Mouse (Mus musculus) heart, postnatal 36 days (tissue): ENCODE measurements around the gene D430042O09Rik. TPM values are rescaled to one million over a fixed set of nuclear protein-coding genes. Genes with fewer than 3 reads are reported as not detected.
"Not testable (repeated sequence)": the region's sequence is repeated elsewhere in the genome, so short reads cannot be mapped to it uniquely, and the experiment has no call there.

Source experiments
- DNase-seq, 2 experiments: peaks; one replicate each; pipeline ENCODE4 v3.0.0; 2021 to 2022
- intact Hi-C: fragments of 180-260 bp; cut with DNase I; formaldehyde crosslinking; loops from one replicate; pipeline ENCODE4 v1.15.1; 2025
- total RNA-seq, 2 experiments: library from RNA; stranded (reverse); gene quantifications; 2 replicates each; pipeline ENCODE4 v1.2.3; 2021

Gene D430042O09Rik
- total RNA-seq = 10 to 100 TPM in 1 of 2 experiments, 1 to 10 TPM in 1; 9.1 to 13.1 TPM

DNA sequence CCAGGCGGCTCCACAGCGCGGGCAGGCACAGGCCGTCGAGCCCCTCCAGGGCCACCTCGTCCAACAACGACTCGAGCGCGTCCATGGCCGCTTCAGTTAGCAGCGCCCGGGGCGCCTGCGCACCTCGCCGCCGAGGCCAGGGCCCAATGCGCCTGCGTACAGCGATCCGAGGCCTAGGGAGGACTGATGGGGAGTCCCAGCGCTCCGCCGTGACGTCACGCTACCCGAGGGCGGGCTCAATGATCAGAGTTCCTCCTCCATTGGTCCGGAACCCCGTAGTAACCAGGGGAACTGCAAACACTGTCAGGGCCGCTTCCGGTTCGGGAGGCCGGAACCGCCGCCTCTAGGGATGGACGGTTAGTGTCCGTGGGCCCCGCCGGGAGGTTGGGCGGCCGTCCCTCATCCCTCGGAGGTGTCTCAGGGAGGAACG is at the start of gene D430042O09Rik, which contains the start of gene Gtf3c1:
Gene D430042O09Rik, plus strand, starts transcription at position 296 of the 430 bp plus-strand sequence.
Gene Gtf3c1, minus strand, starts transcription at position 188 of the 430 bp plus-strand sequence.
- DNase-seq = peak; percentile 99 to 100

DNA sequence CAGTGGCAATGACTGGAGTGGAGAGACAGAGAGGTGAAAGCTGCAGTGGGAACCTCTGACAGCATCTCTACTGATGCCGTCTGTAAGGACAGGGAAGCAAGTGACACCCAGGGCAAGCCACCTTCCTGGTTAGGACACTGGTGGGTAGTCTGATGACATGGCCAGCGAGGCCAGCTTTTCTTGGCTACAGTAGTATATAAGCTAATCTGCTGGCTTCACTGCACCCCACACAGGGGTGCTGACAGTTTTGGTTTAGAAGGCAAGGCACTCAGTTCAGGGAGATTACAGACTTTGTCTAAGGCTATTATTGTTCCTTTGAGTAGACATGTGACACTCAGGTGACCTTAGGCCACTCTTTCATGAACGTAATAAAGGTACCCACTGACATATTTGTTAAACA is 44.0 kb upstream of the D430042O09Rik start:
- no peak for DNase-seq
- intact Hi-C loops = no loop called here

More for the DNA sequence above, at the start of gene D430042O09Rik, which contains the start of gene Gtf3c1:
- intact Hi-C loops = no loop called here

DNA sequence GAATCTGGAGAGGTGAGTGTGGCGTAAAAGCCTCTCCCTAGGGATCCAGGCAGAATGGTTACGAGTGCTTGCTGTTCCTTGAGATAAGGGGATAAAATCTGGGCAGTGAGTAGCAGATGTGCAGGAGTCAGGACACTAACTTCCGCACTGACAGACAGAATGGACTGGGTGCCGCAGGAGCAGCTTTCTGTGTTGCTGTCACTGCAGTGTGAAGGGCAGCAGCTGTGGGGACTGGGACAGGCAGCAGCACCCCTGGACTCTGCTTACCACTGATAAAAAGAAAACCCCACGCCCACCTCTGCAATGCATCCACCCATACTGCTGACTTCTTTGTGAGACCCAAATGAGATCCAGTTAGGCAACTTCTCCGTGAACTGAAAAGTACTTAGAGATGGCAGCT is 36.8 kb upstream of the D430042O09Rik start:
- intact Hi-C loops = no loop called here

DNA sequence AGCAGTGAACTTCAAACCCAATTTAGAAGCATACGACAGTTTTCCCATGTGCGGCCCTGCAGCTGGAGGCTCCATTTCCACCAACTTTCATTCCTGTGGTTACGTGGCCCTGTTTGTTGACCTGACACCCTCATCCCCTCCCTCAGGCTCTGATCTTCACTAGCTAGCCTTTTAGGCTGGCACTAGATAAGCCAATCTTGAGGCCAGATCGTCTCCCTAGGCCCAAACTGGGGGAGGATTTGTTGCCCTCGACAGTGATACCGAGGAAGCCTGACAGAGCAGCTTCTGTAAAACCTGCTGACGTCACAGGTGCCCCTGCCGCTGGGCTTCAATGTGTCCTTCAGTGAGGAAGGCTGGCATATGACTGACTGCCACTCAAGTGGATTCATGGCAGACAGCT is 36.3 kb upstream of the D430042O09Rik start:
- no peak for DNase-seq
- intact Hi-C loops = no loop called here

More for the DNA sequence above, 36.8 kb upstream of the D430042O09Rik start:
- no peak for DNase-seq

DNA sequence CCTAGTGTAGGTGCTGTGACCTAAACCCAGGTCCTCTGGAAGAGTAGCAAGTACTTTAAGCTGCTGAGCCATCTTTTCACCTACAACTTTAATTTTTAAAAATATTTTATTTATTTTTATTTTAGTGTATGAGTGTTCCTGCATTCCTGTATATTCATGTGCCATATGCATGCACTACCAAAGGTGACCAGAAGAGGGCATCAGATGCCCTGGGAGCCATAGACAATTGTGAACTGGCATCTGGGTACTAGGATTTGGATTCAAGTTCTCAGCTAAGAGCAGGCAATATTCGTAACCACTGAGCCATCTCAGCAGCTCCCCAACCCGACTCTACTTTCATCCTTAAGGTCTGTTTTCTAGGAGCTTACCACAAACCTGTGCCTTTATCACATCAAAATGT is 32.8 kb upstream of the D430042O09Rik start:
- DNase-seq = peak; percentile 49 to 70

DNA sequence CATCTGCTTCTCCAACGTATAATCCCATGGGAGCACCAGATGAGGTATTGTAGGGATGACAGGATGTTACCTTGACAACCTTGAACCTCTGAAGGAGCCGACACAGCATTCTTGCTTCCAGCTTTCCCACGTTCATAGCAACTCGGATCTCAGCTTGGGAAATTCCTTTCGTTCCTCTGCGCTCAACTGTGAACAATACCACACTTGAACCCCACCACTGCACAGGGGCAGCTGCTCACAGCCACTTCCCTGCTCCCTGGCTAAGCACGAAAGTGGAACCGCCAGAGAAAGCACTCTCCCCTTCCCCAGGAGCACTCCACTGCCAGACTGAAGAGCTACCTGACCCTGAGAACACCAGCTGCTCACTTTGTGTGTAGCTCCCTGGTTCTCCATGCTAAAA is 28.9 kb upstream of the D430042O09Rik start:
- intact Hi-C loops = no loop called here
- no peak for DNase-seq

More for the DNA sequence above, 32.8 kb upstream of the D430042O09Rik start:
- intact Hi-C loops = loop anchor here (2.0 kb wide), 1 partner anchor 408 kb away; the partner anchor contains the start of gene Gsg1l

DNA sequence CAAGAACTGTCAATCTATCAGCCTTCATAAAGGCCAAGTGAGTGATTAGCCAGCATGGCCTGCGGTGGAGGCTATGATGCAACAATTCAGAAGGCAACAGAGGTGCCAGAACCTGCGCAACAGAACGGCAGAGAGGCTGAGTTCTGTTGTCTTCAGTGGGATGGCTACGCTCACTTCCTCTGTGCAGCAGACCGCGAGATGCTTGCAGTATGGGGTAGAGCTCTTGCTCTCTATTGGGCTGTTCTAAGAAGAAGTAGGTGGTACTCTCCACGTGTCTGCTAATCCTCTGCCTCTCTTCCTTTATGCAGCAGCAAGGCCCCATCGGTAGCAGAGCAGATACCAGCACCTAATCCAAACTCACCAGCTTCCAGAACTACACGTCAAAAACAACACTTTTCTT is 27.8 kb upstream of the D430042O09Rik start:
- intact Hi-C loops = no loop called here
- DNase-seq = no peak

DNA sequence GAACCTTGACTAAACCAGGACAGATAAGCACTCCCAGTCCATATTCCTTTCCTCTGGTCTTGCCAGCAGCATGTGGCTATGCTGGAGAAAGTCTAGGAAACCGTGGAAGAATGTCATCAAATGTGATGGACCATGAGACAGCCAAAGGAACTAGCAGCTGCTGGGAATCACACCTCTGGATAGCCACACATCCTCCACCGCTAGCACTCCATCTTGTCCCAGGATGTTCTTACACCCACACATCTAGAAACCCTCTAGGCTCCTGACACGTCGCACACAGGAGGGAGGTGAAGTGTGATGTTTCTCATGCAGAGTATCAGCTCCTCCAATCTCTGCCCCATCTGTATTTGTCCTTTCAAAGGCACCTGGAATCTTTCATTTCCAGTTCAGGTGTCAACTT is 17.2 kb upstream of the D430042O09Rik start:
- intact Hi-C loops = no loop called here
- DNase-seq = no peak

DNA sequence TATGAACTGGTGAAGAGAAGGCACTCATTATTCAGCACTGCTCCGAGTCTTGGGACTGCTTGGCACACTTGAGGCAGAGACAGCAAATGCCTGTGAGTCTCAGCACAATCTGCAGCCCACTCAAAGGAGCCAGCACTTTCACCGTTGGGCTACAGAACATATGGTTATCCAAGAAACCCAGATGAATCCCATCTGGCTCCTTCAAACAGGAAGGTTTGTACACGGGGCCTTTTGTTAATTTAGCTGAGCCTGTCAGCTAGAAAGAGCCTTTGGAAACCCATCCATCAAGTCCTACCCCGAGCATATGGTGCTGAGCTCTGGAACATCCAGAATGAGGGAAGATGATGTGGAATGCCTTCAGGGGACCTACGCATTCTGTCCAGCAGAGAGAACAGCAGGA is 13.6 kb upstream of the D430042O09Rik start:
- no peak for DNase-seq
- intact Hi-C loops = no loop called here

DNA sequence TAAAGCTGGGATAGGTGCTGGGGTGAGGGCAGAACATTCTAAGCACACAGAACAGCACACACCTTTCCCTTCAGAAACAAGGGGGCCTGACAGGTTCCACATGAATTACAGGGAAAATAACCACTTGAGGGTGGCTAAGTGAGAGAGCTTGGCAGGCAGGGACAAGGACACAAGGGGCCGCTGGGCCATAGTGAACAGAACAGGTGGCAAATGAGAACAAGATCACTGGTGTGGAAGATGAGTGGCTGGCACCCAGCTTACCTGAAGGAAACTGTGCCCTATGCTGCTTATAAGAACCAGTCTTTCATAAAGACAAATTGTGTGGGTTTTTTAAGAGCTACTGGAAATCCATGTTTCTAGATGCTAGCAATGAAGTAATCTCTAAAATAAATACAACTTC is 4.9 kb upstream of the D430042O09Rik start:
- intact Hi-C loops = no loop called here
- DNase-seq = no peak

DNA sequence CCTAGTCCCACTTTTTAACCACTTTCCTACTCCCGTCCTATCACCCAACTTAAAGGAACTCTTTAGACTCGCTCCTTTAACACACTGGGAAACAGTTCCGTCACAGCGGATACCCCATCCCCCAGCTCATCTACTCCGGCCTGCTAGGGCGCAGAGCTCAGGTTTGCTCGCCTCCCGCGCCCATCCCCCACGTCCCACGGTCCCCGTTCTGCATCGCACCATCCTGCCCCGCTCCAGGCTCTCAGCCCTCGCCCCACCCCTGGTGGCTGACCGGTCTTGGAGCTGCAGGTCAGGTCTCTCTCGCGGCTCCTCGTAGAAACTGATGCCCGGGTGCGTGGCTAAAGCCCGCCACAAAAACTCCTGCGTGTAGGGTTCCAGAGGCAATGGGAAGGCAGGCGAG is 502 bp upstream of the D430042O09Rik start:
- peak in 1 of 2 experiments; percentile 68 for DNase-seq
- intact Hi-C loops = no loop called here

DNA sequence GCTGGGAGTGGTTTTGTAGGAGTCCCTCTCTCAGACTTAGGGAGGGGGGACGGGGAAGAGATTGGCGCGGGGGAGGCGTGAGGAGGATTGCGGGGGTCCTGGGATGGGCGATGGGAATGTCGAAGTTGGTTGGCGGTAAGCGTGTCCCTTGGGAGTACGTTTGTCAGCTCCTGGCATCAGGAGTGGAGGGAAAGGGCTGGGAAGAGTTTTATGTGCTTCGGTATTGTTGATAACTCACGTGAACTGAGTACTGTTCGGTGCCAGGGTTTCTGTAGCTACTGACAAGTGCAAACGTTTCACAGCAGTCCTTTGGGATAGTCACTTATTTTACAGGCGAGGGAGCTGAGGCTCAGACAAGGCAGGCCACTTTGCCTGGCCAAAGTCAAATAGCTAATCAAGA is 412 bp downstream of the D430042O09Rik start:
- no peak for DNase-seq
- intact Hi-C loops = no loop called here

DNA sequence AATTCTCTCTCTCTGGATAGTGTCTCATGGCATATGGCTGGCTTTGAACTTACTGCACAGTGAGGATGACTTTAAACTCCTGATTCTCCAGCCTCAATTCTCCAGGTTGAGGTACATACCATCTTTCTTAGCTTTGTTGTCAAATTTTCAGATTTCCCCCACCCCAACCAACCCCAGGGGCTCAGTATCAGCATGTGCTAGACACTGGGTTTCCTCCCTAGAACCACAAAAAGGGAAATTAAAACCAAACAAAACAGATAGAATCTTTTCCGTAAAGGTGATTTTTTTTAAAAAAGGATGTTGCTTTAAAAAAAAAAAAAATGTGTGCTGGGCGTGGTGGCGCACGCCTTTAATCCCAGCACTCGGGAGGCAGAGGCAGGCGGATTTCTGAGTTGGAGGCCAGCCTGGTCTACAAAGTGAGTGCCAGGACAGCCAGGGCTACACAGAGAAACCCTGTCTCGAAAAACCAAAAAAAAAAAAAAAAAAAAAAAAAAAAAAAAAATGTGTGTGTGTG is 5.9 kb downstream of the D430042O09Rik start:
- intact Hi-C loops, DNase-seq: not testable (repeated sequence)

DNA sequence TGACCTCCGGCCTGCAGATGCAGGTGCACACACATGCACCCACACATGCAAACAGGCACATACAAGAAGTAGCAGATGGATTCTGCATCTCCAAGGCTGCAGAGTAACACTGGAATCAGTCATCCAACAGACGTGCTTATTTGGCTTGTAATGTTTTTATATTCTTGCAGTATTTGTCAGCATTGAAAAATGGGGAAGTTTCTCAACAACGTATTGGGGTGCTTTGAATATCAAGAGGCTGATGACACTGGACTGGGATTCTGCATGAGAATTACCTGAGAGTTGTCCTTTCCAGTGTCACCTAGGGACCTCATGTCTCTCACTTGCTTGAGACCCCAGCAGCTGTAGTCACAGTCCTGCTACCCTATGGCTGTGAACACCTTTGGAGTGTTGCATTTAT is 7.1 kb downstream of the D430042O09Rik start:
- DNase-seq = no peak
- intact Hi-C loops = no loop called here

DNA sequence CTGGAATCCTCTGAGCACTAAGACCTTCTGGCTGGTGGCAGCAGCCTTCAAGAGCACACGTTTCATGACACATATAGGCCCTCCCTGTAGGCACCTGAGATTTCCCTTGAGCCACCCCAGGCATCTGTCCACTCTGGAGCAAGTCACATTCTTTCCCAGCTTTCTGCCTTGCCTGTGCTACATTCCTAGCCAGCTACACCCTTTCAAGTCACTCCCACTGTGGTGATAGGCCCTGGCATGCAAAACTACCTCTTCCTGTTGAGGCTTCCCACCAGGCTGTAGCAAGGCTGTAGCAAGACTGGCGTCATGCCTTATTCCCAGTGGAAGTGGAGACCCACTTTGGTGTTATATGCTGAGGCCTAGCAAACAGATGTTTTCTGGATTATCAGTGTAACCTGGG is 9.0 kb downstream of the D430042O09Rik start:
- intact Hi-C loops = no loop called here
- DNase-seq = peak in 1 of 2 experiments; percentile 20

DNA sequence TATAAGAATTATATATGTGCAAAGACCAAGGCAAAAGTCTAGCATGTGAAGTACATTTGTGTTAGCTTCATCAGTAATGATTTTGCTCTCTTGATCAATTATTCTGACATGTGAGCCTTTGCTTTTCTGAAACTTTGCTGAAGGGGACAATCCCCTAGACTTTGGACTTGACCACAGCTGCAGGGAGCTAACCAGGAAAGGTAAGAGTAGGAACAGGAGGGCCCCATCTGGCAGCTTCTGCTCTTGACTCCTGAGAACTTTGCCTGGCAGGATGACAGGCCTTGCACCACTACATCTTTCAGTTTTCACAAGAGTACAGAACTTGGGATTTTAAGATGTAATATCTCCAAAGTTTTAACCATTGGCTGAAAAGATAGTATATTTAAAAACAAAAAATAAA is 9.9 kb downstream of the D430042O09Rik start:
- intact Hi-C loops = no loop called here
- no peak for DNase-seq

DNA sequence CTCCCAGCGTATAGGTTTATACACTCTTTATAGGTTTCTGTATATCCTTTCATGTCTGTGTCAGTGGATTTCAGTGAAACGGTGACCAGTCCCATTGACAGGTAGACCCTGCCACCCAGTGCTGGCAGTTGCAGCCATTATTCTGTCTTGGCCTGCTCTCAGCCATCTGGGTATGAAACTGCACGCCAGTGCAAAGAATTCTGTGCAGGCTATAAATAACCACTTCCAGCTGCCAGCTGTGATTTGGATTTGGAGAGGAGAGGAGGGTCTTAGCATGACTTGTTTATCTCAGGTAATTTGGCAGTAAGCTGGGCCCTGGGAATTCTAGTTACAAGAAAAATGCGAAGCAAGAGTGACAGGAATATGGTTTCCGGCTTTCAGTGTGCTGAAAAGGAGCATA is 12.7 kb downstream of the D430042O09Rik start:
- DNase-seq = peak in 1 of 2 experiments; percentile 14

DNA sequence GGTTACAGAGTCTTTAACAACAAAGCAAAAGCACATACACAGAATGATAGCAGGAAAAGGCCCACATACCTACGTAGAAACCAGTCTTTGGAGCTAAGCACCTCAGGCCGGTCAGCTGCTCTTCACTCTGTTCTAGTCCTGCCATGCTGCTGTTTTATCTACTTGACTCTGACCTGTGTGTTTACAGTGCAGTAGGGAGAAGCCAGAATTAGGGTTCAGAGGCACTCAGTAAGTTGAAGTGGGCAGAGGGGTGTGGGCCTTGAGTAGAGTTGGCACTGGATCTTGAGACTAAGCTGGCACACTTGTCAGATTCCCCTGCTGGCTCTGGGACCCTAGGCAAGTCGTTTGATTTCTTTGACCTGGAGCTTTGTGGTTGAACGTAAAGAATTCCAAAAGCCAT is 13.3 kb downstream of the D430042O09Rik start:
- no peak for DNase-seq
- intact Hi-C loops = no loop called here

More for the DNA sequence above, 12.7 kb downstream of the D430042O09Rik start:
- intact Hi-C loops = no loop called here

DNA sequence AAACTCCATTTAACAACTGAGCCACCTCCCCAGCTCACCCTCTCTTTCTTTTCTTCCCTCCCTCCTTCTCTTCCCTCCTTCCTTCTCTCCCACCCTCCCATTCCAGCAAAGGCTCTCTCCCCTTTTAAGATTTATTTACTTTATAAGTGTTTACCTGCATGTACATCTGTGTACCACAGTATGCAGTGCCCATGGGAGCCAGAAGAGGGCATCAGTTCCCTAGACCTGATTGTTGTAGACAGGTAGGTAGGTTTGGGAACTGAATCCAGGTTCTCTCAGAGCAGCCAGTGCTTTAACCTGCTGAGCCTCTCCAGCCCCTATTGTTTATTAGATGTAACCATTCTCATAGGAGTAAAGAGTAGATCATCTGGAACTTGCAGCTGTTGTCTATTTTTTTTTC is 14.4 kb downstream of the D430042O09Rik start:
- no peak for DNase-seq
- intact Hi-C loops = no loop called here

DNA sequence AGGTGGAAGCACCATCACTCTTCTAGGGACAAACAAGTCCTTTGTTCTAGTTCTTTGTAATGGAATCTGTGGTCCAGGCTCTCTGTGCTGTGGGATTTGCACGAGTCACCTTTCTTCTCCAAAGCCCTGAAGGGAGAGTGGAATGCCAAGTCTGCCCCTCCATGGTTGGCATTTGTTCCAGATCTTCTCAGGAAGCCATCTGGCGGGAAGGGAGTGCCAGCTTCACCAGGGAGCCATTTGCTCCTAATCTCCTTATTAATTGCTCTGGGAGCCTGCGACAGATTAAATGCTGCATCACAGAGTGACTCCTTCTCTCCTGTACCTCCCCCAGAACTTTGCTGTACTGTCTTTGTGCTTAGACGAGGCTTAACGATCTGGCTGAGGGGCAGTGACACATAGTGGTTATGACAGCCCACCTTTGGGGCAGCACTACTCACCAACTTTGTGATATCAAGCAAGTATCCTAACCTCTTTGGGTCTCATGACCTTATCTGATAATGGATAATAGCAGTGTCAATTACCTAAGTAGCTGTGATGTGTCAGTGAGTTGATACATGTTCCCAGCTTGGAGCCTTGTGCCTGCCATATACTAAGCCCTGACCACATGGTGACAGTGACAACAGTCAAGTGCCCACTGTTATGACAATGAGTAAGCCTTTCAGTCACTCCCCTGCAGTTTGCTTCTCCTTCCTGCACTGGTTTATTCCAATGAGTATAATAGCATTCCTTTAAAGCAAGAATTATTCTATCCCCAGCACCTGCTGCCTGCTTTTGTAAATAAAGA is 15.7 kb downstream of the D430042O09Rik start:
- intact Hi-C loops = no loop called here
- no peak for DNase-seq

DNA sequence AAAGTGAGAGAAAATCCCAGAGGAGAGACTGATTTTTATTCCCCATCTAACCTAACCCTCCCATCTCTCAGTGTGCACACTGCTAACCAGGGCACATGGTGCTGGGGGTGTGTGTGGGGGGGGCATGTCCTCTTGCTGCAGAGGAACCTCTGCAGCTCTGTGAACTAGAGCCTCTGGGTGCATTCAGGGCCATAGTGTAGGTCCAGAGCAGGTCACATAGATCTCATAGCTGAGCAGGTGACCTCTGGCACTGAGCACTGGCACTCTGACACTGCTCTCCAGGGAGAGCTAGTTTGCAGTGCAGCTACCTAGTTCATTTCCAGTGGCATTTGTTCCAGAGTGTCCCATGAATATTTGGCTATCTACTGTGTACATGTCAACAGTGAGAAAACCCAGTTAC is 24.0 kb downstream of the D430042O09Rik start:
- intact Hi-C loops = no loop called here
- DNase-seq = no peak

DNA sequence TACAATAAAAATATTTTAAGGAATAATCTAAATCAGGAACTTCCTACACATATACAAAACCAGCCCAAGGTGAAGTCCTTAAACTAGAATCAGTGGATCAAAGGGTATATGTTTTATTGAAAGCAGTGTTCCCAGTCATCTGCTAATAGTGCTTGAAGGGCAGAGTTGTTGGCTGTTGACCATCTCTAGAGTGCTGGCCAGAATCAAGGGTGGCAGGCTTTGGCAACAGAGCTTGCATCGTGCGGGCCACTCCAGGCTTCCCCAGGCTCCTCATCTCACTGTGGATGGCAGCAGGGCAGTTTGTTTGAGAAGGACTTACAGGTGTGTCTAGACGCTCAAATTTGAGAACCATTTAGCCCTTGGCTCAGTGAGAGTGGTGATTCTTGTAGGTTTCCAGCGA is 26.1 kb downstream of the D430042O09Rik start:
- intact Hi-C loops = no loop called here
- DNase-seq = no peak
